Mouse (Mus musculus): ENCODE results near the gene Chd9. TPM values are rescaled to one million over a fixed set of nuclear protein-coding genes. Genes with fewer than 3 reads are reported as not detected.

The Chd9 gene
- polyA plus RNA-seq (2012; rRNA removed): 222 and 304 TPM in 2 replicates

DNA sequence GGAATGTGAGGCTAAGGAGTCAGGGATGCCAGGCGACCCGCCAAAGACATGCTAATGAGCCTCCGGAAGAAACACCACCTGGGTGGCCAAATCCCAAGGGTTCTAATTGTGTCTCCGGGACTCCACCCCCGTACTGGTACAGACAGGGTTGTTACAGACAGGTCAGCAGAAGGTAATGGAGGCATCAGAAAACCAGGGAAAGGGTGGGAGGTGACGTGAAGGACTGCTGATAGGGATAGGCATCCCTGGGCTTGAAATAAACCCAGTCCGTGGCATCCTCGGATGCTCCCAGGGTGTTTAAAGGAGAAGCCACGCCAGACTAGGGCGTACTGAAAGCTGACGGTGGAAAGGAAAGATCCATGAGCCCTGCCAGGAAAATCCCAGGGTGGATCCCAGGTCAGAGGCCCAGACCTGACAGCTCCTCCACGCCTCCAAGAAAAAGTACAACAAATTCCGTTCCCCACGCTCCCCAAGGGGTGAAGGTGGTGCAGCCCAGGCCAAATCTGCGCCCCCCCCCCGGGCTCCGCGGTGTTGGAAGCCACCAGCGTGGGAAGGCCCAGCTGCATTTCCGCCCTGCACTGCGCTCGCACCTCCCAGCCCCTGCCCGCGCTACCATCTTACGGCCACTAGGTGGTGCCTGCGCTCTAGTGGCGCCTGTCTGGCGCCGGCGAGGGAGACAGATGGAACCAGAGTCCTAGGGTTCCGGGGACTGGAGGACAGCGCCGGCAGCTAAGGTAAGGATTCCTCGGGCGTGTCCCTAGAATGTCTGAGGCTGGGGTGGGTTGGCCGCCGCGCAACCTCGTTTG is at the start of gene Chd9:
Chd9 (plus strand) TSS at position 172 of the 806 bp plus-strand sequence.
- peak; percentile 87 to 99 for DNase-seq (ENCODE audit: extremely low spot score in 1 of 2, low spot score in 1 of 2)

DNA sequence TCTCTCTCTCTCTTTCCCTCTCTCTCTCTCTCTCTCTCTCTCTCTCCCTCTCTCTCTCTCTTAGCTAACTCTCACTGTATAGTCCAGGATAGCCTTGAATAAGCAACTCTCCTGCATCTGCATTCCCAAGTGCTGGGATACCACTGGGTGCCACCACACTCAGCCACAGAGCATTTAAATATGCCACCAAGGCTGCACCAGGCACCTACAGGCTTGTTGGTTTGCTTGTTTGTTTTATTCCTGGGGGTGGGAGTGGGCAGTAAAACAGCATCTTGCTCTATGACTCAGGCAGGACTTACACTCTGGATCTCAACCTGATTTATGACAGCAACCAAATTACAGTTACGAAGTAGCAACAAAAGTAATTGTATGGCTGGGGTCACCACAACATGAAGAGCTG is 36.5 kb upstream of the Chd9 start:
- DNase-seq (ENCODE audit: extremely low spot score in 1 of 2, low spot score in 1 of 2): no peak

DNA sequence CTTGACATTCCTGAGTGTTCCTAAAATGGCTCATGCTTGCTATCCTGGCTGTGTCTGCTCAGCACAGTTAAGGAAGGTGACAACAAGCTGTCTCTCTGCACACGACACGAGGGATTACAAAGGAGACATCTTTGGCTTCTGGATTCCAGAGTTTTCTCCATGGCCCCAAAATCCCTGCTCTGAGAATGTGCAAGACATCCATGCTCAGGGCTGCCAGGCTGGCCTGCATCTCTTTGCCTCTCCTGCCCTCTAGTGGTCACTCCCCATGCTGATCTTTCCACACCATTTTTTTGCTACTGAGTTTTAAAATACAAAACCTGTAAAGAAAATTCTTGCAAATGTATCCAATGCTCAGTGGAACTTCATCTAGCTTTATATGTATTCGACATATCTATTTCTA is 34.4 kb upstream of the Chd9 start:
- DNase-seq (ENCODE audit: extremely low spot score in 1 of 2, low spot score in 1 of 2): peak; percentile 70 to 95

DNA sequence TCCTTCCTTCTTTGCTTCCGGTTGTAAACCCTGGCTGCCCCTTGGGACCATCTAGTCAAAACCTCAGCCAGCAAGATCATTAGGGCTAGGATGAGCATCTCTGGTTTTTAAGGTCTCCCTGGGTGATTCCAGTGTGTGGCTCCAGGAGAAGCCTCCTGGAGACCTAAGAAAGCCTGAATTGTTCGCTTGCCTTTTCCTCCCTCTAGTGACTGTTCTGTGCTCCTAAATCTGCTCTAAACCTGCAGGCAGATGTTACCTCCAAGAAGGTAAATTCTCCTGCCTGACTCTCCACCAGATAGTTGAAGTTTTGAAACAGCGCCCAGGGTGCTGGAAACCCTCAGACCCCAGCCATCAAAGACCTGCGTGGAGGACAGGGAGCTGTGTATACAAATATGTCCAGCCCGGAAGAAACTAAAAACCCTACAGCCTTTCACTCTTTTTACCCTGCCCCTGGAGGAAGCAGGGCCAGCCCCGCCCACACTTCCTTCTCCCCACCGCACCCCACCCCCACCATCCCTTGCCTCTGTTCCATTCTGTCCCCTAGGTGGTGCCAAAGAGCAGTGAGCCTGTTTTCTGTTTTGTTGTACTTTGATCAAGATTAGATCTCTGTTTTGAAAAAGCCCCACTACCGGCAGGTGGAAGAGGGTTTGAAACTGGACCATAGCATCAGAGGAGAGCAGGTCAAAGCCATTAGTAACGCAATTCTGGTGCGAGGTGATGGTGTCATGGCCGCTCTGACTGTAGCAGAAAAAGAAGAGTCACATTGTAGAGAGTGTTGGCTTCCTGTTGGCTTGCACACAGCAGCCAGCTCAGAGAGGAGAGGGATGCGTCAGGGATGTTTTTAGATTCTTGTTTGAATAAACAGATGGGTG is 32.9 kb upstream of the Chd9 start:
- DNase-seq (ENCODE audit: extremely low spot score in 1 of 2, low spot score in 1 of 2): peak in 1 of 2 experiments; percentile 74

DNA sequence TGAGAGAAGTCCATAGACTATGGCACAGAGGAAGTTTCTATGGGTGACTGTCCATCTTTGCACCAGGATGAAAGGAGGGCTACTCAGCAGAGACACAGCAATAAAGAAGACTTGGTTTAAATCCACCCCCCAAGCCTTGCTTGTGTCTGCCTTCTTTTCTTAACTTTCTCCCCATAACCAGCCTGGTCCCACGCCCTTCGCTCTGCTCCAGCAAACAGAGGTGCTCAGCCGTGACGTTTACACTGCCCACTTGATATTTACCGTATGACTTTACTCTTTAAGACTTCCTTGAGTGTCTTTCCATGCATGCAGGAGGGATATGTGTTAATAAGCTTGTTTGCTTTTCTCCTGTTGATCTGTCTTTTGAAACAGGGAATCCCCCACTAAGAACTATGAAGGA is 28.7 kb upstream of the Chd9 start:
- DNase-seq (ENCODE audit: extremely low spot score in 1 of 2, low spot score in 1 of 2): no peak

DNA sequence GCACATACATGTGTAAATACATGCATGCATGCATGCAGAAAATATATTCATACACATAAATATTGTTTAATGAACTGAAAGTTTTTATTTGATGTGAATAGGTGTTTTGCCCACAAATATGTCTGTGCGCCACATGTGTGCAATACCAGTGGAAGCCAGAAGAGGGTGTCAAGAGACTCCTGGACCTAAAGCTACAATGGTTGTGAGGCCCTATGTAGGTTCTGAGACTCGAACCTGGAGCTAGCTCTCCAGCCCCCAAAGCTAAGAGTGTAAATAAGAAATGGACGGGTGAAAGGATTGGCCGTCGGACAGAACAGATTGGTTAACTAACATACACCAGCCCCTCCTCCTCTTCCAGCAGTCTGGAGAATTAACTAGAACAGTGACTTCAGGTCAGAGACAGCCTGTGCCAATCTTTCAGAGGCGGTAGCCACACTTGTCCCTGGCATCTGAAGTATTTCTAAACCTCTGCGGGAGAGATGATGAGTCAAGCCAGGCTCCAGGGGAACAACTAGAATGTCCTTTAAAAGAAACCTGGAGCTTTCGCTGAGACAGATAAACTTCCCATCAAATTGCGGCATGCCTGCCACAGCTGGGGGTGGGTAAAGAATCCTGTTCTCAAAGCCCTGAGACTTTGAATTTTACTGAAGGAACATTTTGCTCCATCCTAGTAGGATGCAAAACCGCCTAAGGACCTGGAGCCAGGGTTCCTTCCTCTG is 14.4 kb upstream of the Chd9 start:
- DNase-seq (ENCODE audit: extremely low spot score in 1 of 2, low spot score in 1 of 2): no peak

DNA sequence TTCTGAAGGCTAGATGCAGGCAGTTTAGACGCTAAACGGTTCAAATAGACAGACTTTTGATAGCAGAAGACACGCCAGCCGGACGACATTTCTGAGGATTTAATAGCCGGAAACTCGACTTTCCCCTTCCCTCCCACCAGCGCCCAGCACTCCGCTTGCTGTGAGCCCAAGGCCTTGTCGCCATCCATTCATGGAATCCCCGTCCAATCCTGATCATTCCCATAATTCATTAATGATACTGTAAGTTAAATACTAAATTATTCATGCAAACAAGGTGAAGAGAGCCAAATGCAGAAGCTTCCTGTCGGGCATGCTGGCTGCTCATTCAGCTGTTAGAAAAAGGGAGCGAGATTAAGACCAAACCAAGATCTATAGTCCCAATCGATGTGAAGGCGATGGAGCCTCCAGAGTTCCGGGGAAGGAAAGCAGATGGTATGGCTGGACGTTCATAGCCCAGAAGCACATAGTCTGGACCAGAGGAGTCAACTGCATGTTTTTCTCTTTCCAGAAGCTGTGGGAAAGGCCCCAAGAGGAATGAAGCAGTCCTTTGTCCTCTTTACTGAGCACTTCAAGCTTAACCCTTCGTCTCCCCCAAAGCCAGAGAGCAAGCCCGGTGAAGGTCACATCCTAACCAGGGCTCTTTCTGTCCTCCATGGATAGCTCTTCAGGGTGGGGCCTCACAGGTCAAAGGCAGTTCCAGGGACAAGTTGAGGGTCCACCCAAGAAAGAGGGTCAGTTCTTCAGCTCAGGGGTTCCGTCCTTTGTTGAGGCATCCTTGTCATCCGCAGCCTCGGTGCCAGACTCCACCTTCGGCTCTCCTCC is 11.9 kb upstream of the Chd9 start:
- no peak for DNase-seq (ENCODE audit: extremely low spot score in 1 of 2, low spot score in 1 of 2)

DNA sequence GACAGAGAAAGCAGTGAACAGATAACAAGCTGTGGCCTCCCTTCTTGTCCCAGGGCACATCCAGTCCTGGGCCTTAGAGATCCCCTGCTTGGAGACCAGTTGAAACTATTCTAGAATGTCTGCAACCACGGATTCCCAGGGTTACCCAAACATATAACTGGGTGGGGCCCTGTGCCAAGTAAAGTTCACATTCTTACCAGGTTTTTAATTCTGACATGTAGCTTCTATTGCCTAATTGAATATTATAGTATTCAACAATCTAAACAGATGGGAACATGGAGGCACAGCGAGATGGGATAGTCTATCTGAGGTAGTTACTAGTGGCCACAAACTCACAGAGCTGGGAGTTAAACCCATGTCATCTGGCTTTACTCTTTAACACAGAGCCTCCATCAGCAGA is 10.9 kb upstream of the Chd9 start, which contains the start of gene Gm19935:
Gm19935 (minus strand) TSS at position 101 of the 400 bp plus-strand sequence.
- DNase-seq (ENCODE audit: extremely low spot score in 1 of 2, low spot score in 1 of 2): no peak

DNA sequence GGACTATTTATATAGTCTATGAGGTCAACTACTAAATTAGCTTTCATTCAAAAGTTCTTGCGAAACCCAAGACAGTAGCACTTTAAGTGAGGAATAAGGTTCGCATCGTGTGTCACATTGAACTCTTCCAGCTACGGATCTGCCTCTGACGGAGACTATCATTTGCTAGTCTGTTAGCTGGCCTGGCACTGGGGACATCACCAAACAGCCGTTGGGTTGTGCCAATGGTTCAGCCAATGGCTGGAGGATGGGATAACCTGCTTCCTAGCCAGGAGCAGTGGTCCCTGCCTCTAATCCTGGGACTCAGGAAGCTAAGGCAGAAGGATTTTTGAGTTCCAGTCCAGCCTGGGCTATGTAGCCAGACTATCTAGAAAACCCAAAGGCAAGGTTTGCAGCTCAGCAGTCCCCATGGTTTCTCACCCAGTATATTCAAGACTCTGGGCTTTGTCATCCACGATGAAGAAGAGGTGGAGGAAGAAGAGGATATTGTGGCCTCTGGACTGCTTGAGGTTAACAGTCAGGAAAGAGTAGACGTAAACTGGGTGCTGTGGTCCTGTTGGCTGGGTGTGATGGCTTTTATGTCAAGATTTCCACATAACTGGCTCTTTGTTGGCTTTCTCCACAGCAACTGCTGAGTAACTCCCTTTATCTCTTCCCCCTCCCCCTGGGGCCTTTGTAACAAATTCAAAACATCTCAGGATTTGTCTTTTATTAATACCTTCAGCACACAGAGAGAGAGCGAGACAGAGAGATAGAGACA is 8.4 kb upstream of the Chd9 start:
- no peak for DNase-seq (ENCODE audit: extremely low spot score in 1 of 2, low spot score in 1 of 2)

DNA sequence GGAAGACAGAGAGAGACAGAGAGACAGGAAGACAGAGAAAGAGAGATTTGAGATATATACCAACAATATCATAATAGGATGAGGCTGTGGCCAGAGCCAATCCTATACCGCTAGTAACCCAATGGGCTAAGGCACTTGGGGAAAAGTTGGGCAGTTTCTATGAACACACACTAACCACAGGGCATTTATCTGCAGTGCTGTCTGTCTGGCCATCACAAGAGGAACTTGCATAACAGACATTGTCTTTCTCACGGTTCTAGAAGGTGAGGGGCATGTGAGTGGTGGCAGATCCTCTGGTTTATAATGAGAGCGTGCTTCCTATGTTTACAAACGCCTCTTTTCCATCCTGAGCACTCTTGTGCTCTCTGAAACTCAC is 7.8 kb upstream of the Chd9 start:
- DNase-seq (ENCODE audit: extremely low spot score in 1 of 2, low spot score in 1 of 2): no peak

DNA sequence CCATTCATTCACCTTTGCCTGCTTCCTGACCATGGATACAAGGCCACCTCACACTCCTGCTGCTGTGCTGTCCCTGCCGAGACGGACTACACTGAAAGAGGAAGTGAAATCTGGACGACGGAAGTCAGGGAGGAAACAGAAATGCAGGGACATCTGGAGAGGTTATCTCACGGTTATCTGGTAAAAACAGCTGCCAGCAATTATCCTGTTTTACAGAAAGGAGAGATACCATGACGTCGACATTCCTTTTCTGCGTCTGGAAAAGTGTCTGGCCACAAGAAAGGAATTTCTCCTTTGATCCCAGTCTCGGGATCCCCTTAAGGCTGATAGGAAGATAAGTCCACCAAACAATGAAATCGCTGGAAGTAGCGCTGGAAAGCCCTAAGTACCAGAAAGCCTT is 5.7 kb upstream of the Chd9 start:
- DNase-seq (ENCODE audit: extremely low spot score in 1 of 2, low spot score in 1 of 2): no peak

DNA sequence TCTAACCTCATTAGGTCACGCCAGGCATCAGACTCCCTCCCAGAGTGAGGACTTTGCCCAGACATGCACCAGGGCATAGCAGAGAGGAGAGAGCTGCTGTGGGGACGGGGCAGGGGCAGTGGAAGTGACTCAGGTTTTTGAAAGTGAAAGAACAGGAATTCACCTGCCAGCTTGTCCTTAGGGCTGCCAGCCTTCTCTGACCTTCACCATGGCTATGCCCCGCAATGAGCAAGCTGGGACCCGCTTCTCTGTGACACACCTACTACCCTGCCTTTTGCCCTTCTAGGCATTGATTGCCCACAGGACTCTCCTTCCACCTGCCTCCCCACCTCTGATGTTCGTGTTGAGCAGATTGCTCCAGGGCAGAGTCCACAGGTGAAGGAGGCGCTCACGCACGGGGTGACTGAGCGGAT is 2.7 kb upstream of the Chd9 start:
- no peak for DNase-seq (ENCODE audit: extremely low spot score in 1 of 2, low spot score in 1 of 2)

DNA sequence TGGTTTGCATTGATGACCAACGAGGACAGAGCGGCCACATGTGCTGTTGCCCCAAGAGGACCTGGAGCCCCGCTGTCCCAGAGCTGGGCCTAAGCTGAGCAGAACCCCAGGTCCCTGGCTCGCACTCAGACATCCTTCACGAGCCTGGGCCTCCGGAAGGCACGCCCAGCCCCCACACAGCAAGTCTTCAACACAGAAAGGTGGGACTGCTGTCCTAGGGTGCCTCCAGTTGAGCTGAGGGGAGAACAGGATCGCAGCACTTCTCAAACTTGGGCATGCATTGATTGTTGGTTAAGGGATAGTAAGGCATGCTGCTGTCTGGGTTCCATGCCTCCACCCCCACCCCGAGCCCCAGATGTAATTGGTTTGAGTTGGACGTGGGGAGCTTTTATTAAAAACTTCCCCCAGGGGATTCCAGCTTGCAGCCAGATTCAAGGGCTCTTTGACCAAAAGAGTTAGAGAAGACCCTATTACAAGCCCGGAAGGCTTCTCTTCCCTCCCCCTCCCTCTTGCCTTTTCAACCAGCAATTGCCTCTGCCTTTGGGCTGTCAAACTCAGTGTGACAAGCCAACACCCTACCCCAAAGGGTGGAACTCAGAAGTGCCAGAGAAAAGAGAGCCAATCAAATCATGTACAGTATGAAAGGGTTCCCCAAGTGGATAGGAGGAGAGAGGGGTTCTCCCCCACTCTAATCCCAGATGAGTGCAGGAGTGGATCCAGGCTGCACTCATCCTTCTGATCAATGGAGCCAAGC is 1.0 kb downstream of the Chd9 start:
- DNase-seq (ENCODE audit: extremely low spot score in 1 of 2, low spot score in 1 of 2): peak in 1 of 2 experiments; percentile 62

DNA sequence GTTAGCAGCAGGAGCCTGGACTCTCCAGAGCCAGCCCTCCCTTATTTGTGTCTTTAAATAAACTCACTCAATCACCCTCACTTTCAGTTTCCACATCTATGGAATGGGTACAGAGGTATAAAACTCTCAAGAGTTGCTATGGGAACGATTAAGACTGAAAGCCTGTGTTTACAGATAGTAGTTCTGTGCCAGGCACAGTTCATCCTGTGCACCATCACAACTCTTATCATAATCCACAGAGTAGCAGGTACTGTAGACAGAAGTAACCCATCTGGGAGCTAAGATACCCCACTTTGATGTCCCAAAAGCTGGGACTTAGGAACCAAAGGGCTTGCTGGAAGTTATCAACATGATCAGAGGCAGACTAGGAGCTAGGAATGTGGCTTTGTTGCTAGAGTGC is 1.7 kb downstream of the Chd9 start:
- no peak for DNase-seq (ENCODE audit: extremely low spot score in 1 of 2, low spot score in 1 of 2)

DNA sequence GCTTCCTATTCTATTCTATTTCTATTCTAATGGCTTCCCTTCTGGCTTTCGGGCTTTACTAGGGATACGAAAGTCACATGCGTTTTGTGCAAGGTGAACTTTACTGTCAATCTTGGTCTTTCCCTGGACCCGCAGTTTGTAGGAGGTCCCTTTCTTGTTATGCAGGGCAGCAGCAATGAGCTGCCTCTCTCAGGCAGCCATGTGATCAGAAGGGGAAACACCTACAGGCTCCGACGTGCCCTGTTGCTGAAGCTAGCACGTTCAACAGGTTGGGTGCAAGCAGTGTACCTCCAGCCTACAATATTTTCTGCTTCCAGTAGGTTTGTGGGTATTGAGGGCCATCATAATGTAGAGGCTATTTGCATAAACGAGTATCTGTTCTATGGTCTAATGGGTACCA is 2.8 kb downstream of the Chd9 start:
- no peak for DNase-seq (ENCODE audit: extremely low spot score in 1 of 2, low spot score in 1 of 2)

DNA sequence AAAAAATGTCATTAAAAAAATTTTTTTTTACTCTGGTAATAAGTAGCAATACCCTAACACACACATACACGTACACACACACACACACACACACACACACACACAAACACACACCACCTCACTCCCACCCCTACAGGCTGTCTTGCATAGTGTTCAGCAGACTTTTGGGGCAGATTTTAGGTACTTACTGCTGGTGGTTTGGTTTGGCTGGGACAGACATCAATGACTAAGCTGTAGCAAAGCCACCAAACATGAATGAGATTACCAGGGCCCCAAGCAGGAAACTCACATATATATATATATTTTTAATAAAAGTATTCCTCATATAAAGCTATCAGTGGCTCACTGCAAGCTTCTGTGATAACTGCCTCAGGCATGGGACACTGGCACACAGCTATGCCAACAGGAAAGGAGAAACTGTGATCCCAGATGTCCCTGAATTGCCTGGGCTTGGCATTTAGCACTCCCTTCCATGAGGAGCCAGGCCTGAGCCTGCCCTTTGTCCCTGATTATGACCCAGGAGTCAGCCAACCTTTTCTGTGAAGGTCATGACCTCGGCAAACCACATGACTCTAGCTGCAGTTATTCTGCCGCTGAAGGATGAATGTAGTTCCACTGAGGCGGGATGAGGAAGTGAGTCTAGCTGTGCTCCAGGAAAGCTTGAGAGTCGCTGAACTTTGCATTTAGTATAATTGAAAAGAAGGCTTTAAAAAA is 4.6 kb downstream of the Chd9 start:
- no peak for DNase-seq (ENCODE audit: extremely low spot score in 1 of 2, low spot score in 1 of 2)

DNA sequence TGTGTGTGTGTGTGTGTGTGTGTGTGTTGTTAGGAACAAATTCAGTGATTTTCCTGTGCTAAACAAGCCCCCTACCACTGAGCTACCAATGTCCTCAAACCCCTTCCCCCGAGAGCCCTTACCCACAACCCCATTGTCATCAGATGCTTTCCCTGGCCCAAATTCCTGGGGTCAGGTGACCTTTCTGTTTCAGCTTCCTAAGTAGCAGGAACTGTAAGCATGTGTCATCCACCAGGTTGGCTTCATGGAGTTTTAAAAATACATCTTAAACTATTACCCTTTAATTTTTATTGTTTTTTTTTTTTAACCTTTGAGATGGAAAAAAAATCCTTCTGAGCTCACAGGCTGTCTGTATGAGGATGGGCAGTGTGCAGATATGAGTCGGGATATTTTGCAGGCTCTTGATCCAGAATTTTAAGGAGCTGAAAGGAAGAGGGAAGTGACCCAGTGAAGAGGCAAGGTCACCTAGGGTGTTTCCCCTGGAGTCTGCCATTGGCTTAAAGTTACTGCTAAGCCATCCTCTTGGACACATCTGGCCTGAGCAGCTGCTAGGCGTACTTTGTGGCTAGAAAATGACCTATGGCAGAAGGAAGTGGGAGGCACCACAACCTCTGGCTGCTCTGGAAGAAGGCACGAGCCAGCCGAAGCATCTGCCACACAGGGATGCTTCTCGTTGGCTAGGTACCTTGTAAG is 5.6 kb downstream of the Chd9 start:
- no peak for DNase-seq (ENCODE audit: extremely low spot score in 1 of 2, low spot score in 1 of 2)

DNA sequence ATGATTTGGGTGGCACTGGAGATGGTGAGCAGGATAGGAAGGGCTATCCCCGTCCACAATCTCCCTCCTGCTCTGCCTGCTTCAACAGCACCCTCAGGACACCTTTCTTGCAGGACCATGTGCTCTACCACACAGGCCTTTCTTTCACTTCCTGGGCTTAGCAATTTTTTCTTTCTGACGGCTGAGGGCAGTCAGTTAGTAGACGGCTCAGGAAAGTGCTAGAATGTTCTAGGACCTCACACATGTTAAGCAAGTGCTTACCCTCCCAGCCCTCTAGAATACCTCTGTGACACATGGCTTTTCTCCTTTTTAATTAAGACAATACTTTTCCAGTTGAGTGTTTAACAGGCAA is 6.1 kb downstream of the Chd9 start:
- no peak for DNase-seq (ENCODE audit: extremely low spot score in 1 of 2, low spot score in 1 of 2)

All from frontal cortex, adult 2 months (tissue).